Mouse (Mus musculus): ENCODE measurements at regions not wholly inside any gene's neighbourhood (a gene's known extent, or its start where the extent isn't known, plus 50 kb on each side); places are given as distances from the start of the nearest gene placed in this dataset.

DNA sequence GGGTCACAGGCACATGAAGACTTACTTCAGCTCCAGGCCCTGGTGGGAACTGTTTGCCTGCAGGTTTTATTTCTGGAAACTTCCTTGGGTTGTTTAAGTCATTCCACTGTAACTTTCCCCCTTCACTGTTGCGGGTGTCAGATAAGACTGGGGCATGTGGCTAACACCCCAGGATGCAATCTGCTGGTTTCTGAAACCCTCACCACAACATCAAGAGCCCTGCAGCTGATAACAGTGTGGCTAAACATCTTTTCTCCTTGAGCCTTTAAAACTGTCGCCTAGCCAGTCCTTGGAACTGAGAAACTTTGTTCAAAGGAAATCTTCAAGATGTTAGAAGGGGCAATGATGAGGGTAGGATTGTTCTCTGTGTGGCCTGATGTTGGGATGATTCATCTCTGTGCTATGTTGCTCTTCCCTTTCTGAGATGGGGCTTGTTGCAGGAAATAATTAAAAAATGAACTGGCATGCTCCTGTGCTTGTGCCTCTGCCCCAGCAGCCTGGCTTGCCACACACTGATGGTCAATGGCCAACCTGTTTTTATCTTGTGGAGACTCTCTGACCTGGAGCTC, 272.3 kb upstream of the Eif4g2 start:
- ATAC-seq (ENCODE audit: low FRiP score): no peak
- H3K27ac ChIP-seq (ENCODE audit: low read depth, low read length): no peak overlapping the region
- H3K4me3 ChIP-seq (ENCODE audit: low read depth, low read length): no peak overlapping the region
- no peak for TF ChIP-seq CTCF (IDR thresholded peaks at IDR 0.05)
- WGBS: 72% methylated on average over 2 of the region's 2 CpGs
- H3K9me3 ChIP-seq (ENCODE audit: low read length): no peaks in the 10 kb centered on the region
- H3K4me1 ChIP-seq (ENCODE audit: insufficient read depth, low read length): no peaks in the 10 kb centered on the region
- H3K36me3 ChIP-seq (ENCODE audit: insufficient read depth, low read length): no peaks in the 10 kb centered on the region
- H3K27me3 ChIP-seq (ENCODE audit: insufficient read depth, low read length): no peaks in the 10 kb centered on the region
- DNase-seq (ENCODE audit: low spot score): no peak
- no peak overlapping the region for H3K4me2 ChIP-seq (ENCODE audit: low read depth, low read length, poor library complexity, severe bottlenecking)
- no peak overlapping the region for H3K9ac ChIP-seq (replicated peaks; ENCODE audit: low read length, poor library complexity, severe bottlenecking)

DNA sequence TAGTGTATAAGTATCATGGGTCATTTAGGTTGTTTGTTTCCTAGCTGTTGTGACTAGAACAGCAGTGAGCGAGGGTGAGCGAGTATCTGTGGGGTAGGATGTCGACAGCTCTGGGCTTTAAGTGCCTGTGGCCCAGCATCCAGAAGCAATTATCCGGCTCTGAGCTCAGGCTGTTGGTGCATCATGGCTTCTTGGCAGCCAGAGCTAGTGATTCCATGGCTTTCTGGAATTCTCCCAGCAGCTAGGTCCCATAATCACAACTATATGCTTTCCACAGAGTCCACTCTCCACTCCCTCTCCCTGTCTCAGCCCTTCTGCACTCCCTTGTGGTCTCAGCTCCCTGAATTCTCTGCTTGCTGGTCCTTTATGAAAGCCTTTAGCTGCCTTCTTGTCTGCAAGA, 271.2 kb upstream of the Eif4g2 start:
- no peak for ATAC-seq (ENCODE audit: low FRiP score)
- 94% methylated on average over 4 of the region's 4 CpGs for WGBS
- no peak overlapping the region for H3K4me3 ChIP-seq (ENCODE audit: low read depth, low read length)
- H3K27me3 ChIP-seq (ENCODE audit: insufficient read depth, low read length): no peaks in the 10 kb centered on the region
- no peak overlapping the region for H3K27ac ChIP-seq (ENCODE audit: low read depth, low read length)
- no peak for TF ChIP-seq CTCF (IDR thresholded peaks at IDR 0.05)
- H3K4me1 ChIP-seq (ENCODE audit: insufficient read depth, low read length): no peaks in the 10 kb centered on the region
- H3K9me3 ChIP-seq (ENCODE audit: low read length): no peaks in the 10 kb centered on the region
- H3K36me3 ChIP-seq (ENCODE audit: insufficient read depth, low read length): no peaks in the 10 kb centered on the region
- no peak for DNase-seq (ENCODE audit: low spot score)
- no peak overlapping the region for H3K9ac ChIP-seq (replicated peaks; ENCODE audit: low read length, poor library complexity, severe bottlenecking)
- no peak overlapping the region for H3K4me2 ChIP-seq (ENCODE audit: low read depth, low read length, poor library complexity, severe bottlenecking)

DNA sequence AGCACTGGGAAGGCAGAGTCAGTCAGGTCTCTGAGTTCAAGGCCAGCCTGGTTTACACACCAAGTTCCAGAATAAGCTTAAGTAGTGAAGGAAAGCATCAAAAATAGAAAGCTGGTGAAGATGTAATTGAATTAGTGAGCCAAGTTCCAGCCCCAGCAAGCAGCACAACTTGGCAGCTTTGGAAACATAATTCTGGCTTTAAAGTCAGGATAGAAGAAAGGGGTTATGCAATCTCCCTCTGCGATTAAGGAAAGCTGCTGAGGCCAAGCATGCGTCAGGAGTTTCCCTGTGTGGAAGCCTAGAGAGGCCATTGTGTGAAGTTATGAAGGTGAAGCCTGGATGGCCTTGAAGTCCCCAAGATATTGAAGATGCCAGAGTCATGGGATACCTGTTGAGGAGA, 269.3 kb upstream of the Eif4g2 start:
- DNase-seq (ENCODE audit: low spot score) (no peak), ATAC-seq (ENCODE audit: low FRiP score) (no peak)
- Histone ChIP-seq H3K27ac (ENCODE audit: low read depth, low read length) (no peak overlapping the region), H3K4me3 (ENCODE audit: low read depth, low read length) (no peak overlapping the region), H3K4me2 (ENCODE audit: low read depth, low read length, poor library complexity, severe bottlenecking) (no peak overlapping the region), H3K4me1 (ENCODE audit: insufficient read depth, low read length) (no peaks in the 10 kb centered on the region), H3K9ac (replicated peaks; ENCODE audit: low read length, poor library complexity, severe bottlenecking) (no peak overlapping the region), H3K27me3 (ENCODE audit: insufficient read depth, low read length) (no peaks in the 10 kb centered on the region), H3K36me3 (ENCODE audit: insufficient read depth, low read length) (no peaks in the 10 kb centered on the region), H3K9me3 (ENCODE audit: low read length) (no peaks in the 10 kb centered on the region)
- TF ChIP-seq CTCF (IDR thresholded peaks at IDR 0.05): no peak
- WGBS: 91% methylated on average over 2 of the region's 2 CpGs

- ATAC-seq (ENCODE audit: low FRiP score) (no peak), DNase-seq (ENCODE audit: low spot score) (no peak)
- no peaks in the 10 kb centered on the region for H3K4me1 ChIP-seq (ENCODE audit: insufficient read depth, low read length)
- H3K27ac ChIP-seq (ENCODE audit: low read depth, low read length): no peak overlapping the region
- peak; percentile 50 for TF ChIP-seq CTCF (IDR thresholded peaks at IDR 0.05)
- H3K9ac ChIP-seq (replicated peaks; ENCODE audit: low read length, poor library complexity, severe bottlenecking): no peak overlapping the region
- no peaks in the 10 kb centered on the region for H3K9me3 ChIP-seq (ENCODE audit: low read length)
- H3K36me3 ChIP-seq (ENCODE audit: insufficient read depth, low read length): no peaks in the 10 kb centered on the region
- 68% methylated on average over 1 of the region's 1 CpGs for WGBS
- H3K27me3 ChIP-seq (ENCODE audit: insufficient read depth, low read length): no peaks in the 10 kb centered on the region
- H3K4me3 ChIP-seq (ENCODE audit: low read depth, low read length): no peak overlapping the region
- no peak overlapping the region for H3K4me2 ChIP-seq (ENCODE audit: low read depth, low read length, poor library complexity, severe bottlenecking)
Measured at GRCm38 (mm10) chr7:111345117-111345516, 262.3 kb upstream of the Eif4g2 start.

GRCm38 (mm10) chr7:111337053-111337452, 254.2 kb upstream of the Eif4g2 start:
- TF ChIP-seq CTCF (IDR thresholded peaks at IDR 0.05): no peak
- Histone ChIP-seq H3K36me3 (ENCODE audit: insufficient read depth, low read length) (no peaks in the 10 kb centered on the region), H3K4me1 (ENCODE audit: insufficient read depth, low read length) (no peaks in the 10 kb centered on the region), H3K9me3 (ENCODE audit: low read length) (no peaks in the 10 kb centered on the region), H3K4me3 (ENCODE audit: low read depth, low read length) (no peak overlapping the region), H3K9ac (replicated peaks; ENCODE audit: low read length, poor library complexity, severe bottlenecking) (no peak overlapping the region), H3K4me2 (ENCODE audit: low read depth, low read length, poor library complexity, severe bottlenecking) (no peak overlapping the region), H3K27ac (ENCODE audit: low read depth, low read length) (no peak overlapping the region), H3K27me3 (ENCODE audit: insufficient read depth, low read length) (no peaks in the 10 kb centered on the region)
- WGBS: 58% methylated on average over 3 of the region's 3 CpGs
- ATAC-seq (ENCODE audit: low FRiP score) (no peak), DNase-seq (ENCODE audit: low spot score) (no peak)

GRCm38 (mm10) chr7:111322901-111323300, 240.1 kb upstream of the Eif4g2 start:
- H3K27ac ChIP-seq (ENCODE audit: low read depth, low read length): no peak overlapping the region
- no peak overlapping the region for H3K9ac ChIP-seq (replicated peaks; ENCODE audit: low read length, poor library complexity, severe bottlenecking)
- H3K36me3 ChIP-seq (ENCODE audit: insufficient read depth, low read length): no peaks in the 10 kb centered on the region
- no peak overlapping the region for H3K4me3 ChIP-seq (ENCODE audit: low read depth, low read length)
- no peaks in the 10 kb centered on the region for H3K9me3 ChIP-seq (ENCODE audit: low read length)
- H3K4me2 ChIP-seq (ENCODE audit: low read depth, low read length, poor library complexity, severe bottlenecking): no peak overlapping the region
- no peak for ATAC-seq (ENCODE audit: low FRiP score)
- no peaks in the 10 kb centered on the region for H3K4me1 ChIP-seq (ENCODE audit: insufficient read depth, low read length)
- 85% methylated on average over 6 of the region's 6 CpGs for WGBS
- no peaks in the 10 kb centered on the region for H3K27me3 ChIP-seq (ENCODE audit: insufficient read depth, low read length)
- TF ChIP-seq CTCF (IDR thresholded peaks at IDR 0.05): no peak
- DNase-seq (ENCODE audit: low spot score): no peak
